Mouse (Mus musculus) kidney, adult 2 months (tissue): ENCODE measurements around the gene Gba2.

Experiments
- CTCF ChIP-seq: fragments of 200-500 bp; conservative IDR thresholded peaks from 2 replicates; pipeline ENCODE4 v1.5.1; 2011; ENCODE audit warnings: low read depth, mild to moderate bottlenecking, control low read depth, low read length, moderate library complexity, mixed read lengths; ENCODE audit not compliant: insufficient read depth, insufficient read length
- POLR2A ChIP-seq: fragments of 200-500 bp; IDR thresholded peaks from one replicate; pipeline ENCODE4 v1.6.1; 2011; ENCODE audit warnings: low read depth, low read length, control low read depth

GRCm38 (mm10) chr4:43519551-43519950 is 59.1 kb downstream of the Gba2 start:
- TF ChIP-seq CTCF: no peak
- TF ChIP-seq POLR2A: no peak
